Mouse (Mus musculus): ENCODE measurements around the gene Klhl11.

The Klhl11 gene

DNA sequence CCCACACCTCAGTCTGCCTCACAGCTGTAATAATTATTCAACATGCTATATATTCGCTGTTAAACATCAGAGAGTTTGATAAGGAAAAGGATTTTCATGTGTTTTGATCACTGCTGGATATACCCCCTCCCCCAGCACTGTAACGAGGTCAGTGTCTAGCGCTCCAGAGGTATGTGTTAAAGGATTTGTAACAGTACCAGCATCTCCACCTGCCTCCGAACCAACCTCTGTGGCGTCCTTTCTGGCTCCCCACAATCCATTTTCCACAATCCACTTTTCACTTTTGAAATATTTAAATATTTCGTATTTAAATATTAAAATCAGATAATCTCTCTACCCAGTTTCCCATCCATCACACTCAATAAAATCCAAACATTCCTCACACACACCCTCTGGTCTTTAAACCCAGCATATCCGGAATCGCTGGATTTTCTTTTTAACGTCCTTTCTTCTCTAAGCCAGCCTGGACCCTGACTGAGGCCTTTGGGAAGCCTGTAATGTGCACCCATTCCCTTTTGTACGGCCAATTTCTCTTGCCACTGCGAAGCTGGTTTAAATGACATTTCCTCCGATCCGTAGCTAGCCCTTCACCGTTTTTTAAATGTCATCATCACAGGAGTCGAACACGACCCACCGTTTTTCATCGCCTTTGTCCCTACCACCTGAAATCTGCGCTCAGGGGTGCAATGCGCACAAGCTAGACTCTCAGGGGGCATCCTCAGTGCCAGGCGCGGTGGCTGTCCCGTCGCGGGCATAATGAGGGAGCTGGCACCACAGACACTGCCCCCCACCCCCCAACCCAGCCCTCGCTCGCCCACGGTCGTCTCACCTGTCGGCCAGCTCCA lies 967 bp downstream of the Klhl11 start:
- DNase-seq (ENCODE audit: low read depth, low spot score): peak; percentile 19

DNA sequence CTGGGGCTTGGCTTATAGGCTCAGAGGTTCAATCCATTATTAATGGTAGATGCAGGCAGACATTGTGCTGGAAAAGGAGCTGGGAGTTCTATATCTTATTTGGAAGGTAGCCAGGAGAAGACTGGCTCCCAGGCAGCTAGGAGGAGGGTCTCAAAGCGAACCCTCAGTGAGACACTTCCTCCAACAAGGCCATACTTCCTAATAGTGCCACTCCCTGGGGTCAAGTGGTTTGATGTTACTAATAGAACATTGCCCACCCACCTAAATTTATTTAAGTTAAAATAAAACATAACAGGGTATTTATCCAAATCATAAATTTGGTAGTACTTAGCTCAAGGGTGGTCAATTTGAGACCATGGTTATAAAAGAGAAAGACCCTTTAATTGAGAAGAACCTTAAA lies 6.7 kb downstream of the Klhl11 start:
- DNase-seq (ENCODE audit: low read depth, low spot score): no peak

DNA sequence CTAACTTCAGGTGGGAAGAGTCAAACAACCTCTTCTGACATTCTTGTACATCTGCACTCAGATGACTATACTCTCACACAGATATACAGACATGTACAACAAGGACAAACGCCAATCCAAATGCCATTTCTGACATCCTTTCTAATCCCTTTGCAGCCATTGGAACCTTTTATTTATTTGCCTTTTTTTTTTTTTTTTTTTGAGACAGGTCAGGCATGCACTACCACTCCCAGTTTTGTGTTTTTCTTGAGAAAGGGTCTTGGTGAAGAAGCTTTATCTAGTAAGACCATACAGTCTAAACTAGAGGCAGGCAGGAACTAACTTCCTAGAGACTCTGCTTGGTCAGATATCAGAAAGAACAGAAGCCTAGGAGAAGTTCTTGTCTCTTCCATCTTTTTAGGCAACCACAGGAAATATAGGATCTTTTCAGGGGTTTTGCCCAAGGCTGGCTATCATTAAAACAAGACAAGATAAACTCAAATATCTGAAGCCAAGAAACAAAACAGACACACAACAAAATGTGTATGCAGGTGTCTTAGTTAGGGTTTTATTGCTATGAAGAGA lies 7.2 kb downstream of the Klhl11 start:
- no peak for DNase-seq (ENCODE audit: low read depth, low spot score)

DNA sequence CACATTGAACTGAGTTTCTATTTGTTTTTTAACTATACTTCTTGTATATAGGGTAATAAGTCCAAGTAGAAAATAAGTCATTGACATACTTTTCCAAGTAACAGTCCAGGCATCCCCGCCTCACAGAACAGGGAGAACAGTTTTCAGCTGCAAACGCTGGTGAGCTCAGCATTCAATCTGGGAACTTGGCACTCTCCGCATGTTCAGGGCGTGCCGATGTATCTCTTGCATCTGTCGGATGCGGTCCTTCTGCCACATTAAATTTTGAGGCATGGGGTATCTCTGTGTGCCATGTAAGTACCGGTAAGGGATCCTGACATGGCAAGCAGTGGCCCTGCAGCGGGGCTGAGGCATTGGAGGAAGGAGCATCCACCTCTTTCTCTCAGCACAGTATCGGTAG lies 9.8 kb downstream of the Klhl11 start:
- DNase-seq (ENCODE audit: low read depth, low spot score): no peak

DNA sequence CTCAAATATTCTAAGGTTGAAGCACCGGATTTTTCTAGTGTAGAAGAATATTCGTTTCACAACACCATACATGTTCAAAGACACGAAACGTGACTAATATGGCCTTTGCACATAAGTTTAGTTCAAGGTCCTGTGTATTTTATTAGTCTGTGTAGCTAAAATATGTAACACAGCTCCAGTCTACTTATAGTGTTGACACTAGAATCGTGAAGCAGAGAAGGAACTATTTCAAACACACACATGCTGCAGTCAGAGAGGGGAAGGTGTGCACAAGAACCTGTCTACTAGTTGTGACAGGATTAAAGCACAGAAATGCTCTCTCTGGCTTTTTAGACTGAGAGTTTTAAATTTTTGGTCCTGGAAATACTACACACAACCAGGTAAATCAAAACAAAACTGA lies 14.8 kb downstream of the Klhl11 start:
- DNase-seq (ENCODE audit: low read depth, low spot score): no peak

DNA sequence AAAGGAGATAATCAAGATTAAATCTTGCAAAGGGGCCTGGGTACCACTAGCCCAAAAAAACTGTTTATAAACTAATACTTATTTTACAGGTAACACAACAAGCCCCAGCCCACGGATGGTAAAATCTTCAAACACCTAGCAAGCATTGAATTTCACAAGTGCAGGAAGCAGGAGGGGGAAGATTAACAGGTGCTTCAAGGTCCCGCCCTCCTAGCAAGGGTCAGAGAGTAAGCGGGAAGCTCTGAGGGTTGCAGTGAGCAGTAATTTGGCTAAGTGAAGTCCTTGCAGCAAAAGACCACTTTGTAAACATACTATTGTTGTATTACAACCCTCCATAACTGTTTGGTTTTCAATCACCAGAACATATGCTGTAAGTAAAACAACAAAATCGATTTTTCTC lies 15.3 kb downstream of the Klhl11 start:
- DNase-seq (ENCODE audit: low read depth, low spot score): no peak

DNA sequence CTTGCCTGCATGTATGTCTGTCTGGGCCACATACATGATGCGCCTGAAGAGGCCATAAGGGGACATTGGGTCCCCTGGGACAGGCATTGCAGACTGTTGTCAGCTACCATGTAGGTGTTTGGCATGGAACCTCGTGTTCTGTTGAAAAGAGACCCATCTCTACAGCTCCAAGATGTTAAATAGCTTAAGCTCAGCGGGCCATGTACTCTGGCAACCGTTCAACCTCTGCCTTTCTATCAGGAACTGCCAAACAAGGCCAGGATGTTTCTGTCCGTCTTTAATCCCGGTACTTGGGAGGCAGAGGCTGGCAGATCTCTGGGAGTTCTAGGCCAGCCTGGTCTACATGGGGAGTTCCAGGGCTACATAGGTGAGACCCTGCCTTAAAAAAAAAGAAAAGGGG lies 29.9 kb downstream of the Klhl11 start:
- DNase-seq (ENCODE audit: low read depth, low spot score): no peak

DNA sequence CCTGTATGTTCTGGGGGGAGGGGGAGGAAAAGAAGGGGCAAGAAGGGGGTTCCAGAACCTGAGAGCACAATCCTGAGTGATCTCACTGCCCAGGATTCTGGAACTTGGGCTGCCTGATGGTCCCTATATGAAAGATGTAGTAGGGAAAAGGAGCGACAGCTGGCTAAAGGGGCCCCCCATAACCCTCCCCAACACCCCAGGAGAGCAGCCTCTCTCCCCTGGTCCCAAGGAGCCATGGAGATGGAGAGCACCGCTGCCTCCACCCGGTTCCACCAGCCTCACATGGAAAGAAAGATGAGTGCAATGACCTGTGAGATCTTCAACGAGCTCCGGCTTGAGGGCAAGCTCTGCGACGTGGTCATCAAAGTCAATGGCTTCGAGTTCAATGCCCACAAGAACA lies 30.7 kb downstream of the Klhl11 start, which contains the start of the genes Nt5c3b and Klhl10:
Gene Nt5c3b (minus strand): TSS at position 12 of the 400 bp plus-strand sequence.
Gene Klhl10 (plus strand): TSS at position 121 of the 400 bp plus-strand sequence.
- DNase-seq (ENCODE audit: low read depth, low spot score): no peak

DNA sequence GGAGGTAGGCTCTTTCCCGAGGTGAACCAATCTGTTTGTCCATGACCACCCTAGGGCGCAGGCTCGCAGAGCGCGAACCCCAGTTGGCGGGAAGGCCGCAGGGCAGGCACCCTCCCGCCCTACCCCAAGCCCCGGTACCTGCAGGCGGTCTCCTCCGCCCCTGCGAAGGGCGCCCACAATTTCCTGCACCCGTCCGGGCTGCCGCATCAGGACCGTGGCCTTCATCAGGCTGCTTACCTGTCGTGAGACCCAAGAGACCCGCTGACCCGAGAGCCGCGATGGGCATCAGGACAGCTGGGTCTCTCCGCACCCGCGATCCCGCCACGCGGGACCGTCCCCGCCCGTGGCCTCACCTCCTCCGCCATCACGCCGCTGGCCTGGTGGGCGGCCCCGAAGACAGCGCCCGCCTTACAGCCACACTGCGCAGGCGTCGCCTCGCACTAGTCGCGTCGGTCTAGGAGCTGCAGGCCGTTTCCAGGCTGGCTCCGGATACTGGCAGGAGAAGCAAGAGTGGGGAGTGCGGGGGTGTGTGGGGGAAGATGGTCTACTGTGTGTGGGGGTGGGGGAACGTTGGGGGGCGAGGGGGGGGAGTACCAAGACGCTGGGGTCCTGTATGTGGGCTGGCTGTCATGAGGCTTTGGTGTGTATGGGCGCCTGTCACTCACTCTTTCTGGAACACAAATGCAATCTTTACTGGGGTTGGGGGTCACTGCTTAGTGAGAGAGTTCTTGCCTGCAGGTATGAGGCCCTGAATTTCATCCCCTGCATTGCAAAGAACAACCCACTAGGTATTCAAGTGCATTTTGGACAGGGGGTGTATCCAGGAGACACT lies 31.6 kb downstream of the Klhl11 start:
- DNase-seq (ENCODE audit: low read depth, low spot score): peak; percentile 79

DNA sequence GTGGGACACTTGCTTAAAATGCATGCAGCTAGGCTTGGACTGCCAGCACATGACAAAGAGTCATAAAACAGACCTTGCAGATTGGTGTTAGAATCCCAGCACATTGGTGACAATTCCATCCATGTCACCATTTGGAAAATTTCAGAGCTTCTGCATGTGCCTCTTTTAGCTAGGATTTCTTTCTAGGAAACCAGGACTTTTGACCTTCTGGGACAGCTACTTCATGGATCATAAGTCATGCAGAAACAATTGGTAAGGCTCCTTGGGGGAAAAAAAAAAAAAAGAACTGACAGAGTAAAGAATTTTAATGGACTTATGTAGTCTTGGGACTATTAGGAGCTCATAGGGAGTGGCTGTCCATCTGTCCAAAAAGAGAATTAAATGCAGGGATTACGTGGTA lies 34.6 kb downstream of the Klhl11 start:
- no peak for DNase-seq (ENCODE audit: low read depth, low spot score)

DNA sequence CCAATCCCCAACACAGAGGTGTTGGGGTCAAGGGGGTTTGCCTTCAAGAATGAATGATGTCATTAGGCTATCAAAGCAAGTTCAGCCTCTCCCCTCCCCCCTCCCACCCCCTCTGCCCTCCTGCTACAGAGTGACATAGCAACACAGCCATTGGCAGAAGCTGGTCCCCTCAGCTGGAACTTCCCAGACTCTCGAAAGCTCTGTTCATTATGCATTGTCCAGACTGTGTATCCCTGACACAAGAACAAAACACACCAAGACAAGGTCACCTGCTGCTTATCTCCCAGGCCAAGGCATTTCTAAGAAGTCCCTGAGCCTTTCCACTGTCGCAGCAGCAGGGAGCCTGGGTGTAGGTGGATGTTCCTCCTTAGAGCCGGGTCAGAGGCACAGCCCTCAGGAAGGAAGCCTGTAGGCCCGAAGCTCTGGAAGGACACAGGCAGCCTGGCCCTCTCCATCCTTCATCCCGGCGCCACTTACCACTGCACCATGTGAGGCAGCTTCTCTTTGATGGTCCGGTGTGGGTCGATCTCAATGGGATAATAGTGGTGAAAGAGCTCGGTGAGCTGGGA lies 36.8 kb downstream of the Klhl11 start:
- DNase-seq (ENCODE audit: low read depth, low spot score): no peak

DNA sequence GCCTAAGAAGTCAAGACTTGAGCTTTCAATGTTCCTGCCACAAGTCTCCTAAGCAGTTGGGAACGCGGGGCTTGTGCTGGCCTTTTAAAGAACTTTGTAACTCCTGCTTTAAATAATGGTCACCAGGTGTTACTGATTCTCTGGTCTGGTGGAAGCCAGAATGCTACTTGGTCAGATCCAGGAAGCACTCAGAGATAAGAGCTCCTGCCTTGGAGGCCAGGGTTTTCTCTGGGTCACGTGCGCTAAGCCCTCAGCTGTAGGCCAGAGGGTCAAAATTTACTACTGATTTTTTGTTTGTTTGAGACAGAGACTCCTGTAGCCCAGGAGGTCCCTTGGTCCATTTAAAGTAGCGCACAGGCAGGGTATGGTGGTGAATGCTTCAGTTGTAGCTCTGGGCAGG lies 40.5 kb downstream of the Klhl11 start:
- no peak for DNase-seq (ENCODE audit: low read depth, low spot score)

DNA sequence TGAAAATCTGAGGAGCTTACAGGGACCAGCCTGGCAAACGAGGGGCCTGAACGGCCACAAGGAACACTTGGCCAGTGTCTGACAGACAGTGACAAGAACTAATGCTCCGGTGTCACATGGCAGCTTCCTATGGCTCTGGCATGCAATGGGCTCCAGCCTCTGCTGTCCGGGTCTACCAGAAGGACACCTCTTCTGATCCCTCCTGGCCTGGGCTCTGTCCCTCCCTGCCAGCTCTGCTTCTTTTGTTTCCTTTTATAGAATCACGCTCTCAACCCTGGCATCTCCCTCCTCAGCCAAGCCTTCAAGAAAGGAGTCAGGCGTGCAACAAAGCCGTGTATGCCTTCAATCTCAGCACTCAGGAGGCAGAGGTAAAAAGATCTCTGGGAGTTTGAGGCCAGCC lies 42.5 kb downstream of the Klhl11 start:
- no peak for DNase-seq (ENCODE audit: low read depth, low spot score)

DNA sequence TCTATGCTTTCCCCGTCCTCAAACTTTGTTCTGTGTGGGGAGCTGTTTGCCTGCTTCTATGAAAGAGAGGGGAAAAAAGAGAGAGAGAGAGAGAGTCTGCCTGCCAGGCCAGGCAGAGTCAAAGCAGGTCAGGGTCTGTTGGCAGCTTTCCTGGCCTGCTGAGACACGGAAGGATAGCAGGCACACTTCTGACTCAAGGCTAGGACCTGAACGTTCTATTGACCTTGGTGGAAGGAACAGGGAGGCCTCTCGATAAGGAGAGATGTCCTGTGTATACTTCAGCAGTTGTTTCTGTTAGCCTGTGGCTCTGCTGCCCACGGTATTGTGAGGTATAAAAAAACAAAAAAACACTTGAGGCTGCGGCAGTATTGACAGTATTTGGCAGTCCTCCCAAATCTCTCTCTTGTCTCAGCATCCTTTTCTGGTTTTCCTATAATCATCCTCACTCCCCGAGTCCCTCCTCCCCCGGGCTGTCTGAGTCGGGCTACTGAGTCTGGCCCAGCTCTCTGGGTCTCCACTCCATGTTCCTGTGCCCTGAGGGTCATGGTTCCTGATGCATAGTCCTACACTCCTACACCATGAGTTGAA lies 43.8 kb downstream of the Klhl11 start:
- DNase-seq (ENCODE audit: low read depth, low spot score): peak; percentile 20

DNA sequence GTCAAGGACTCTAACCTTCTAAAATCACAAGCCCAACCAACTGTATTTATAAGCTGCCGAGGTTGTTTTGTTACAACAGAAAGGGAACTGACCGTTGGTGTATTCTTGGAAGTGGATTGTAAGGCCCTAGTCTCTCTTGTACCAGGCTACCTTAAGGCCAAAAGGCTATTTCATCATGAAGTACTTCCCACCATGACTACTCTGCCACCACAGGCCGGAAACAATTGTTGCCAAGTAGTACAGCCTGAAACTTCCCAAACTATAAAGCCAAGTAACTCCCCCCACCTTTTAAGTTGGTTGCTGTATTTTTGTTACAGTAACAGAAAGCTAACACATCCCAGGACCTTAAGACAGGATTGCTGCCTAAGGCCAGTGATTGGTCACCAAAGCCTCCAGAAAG lies 45.7 kb downstream of the Klhl11 start:
- no peak for DNase-seq (ENCODE audit: low read depth, low spot score)

DNA sequence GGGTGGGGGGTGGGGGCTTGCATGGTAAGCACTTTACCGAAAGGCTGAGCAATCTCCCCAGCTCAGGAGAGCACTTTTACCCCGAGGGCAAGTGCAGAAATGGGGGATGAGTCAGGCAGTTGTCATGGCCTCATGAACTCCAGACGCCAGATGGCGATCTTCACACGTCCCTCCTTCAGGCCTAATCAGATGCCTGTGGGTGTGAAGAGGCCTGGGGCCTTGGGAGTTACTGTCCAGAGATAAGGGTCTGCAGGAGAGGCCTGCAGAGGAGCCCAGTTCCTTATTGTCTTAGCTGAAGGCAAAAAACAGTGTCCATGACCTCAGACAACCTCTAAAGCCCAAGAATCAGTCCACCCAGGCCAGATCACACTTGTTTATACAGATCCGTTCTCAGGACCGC lies 46.7 kb downstream of the Klhl11 start:
- peak; percentile 96 for DNase-seq (ENCODE audit: low read depth, low spot score)

DNA sequence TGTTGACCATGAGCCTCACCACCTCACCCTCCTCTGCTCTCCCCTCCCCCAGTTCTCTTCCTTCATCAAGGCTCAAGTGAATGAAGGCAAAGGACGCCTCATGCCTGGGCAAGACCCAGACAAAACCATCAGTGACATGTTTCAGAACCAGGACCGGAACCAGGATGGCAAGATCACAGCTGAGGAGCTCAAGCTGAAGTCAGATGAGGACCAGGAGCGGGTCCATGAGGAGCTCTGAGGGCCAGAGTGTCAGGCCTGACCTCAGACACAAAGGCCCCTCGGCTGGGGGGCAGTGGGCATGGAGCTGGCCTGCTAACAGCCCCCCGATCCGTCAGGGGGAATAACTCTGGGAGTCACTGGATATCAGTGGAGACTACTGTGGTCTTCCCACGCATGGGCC lies 48.7 kb downstream of the Klhl11 start:
- no peak for DNase-seq (ENCODE audit: low read depth, low spot score)

DNA sequence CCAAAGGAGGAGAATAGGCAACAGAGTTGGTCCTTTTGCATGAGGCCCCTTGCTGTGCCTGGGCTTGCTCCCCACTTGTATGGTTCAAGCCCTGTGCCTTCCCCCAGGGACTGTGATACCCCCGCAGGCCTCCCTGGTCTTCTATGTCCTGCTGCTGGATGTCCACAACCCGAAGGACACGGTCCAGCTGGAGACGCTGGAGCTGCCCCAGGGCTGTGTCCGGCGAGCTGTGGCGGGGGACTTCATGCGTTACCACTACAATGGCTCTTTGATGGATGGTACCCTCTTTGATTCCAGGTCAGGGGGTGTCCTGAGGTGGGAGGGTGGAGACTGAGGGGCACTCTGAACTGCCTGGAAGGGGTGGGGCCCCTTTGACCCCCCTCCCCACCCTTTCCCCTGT lies 51.0 kb downstream of the Klhl11 start:
- no peak for DNase-seq (ENCODE audit: low read depth, low spot score)

DNA sequence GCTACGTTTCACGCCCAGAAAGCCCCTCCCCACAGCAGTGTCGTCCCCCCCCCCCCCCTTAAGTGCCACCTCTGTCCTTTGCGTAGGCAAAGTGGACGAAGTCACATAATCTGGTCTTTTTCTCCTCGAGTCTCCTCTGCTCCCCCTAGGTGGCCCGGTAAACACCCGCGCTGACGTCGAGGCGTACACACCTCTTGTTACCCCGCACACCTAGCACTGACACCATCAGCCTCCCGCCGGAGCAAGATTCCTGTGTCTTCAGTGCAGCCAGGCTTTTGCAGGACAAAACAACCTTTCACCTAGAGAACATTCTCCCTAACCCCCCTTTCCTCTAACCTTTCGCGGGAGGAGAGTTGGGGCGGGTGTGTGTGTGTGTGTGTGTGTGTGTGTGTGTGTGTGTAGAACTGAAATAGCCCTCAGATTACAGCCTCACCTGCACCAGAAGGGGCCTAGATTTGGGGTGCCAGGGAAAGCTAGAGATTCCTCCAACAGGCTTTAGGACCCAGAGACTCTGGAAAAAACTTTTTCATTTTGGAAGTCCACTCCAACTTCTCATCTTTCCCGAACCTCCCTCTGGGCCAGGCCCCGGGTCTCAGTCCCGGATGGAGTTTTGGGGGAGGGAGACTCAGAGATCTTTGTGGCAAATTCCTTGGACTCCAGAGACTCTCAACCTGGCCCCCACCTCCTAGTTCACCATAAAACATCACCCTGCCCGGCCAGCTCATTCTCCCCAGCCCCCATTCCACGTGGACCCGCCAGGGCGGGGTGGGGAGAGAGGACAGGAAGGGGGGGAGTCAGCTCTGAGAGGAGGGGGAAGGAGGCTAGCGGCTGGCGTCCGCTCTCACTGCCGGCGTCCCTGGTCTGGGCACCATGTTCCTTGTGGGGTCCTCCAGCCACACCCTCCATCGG lies 57.4 kb downstream of the Klhl11 start, which contains the start of gene Fkbp10:
Gene Fkbp10 (plus strand): TSS at position 784 of the 909 bp plus-strand sequence.
- DNase-seq (ENCODE audit: low read depth, low spot score): peak; percentile 87
